Mouse (Mus musculus) MEL (cell line): ENCODE results near the gene Frmd4a. TPM values are rescaled to one million over a fixed set of nuclear protein-coding genes. Genes with fewer than 3 reads are reported as not detected.

Experiments used
- DNase-seq: peaks from one replicate; pipeline ENCODE4 v3.0.0; 2011; ENCODE audit warnings: low read depth, low spot score
- H3K27ac ChIP-seq: 2 replicates; pipeline ENCODE4 v1.5.1; 2012; ENCODE audit warnings: low read depth, mild to moderate bottlenecking, control low read depth, low read length, moderate library complexity; ENCODE audit not compliant: control insufficient read depth
- H3K27me3 ChIP-seq, 2 experiments: fragments of 150-350 bp in 1 of 2; sonication (generic) in 1 of 2; 2 replicates each; pipeline ENCODE4 v1.6.1; 2012; ENCODE audit warnings: low read length in 2 of 2, mild to moderate bottlenecking in 2 of 2, improper control_type of control experiment in 1 of 2, moderate library complexity in 1 of 2; ENCODE audit not compliant: insufficient read depth in 2 of 2, control insufficient read depth in 1 of 2
- H3K36me3 ChIP-seq, 2 experiments: 2 replicates each; pipeline ENCODE4 v1.6.1; 2012 to 2014; ENCODE audit warnings: low read length in 2 of 2, improper control_type of control experiment in 1 of 2, inconsistent platforms in 1 of 2, mild to moderate bottlenecking in 1 of 2; ENCODE audit not compliant: insufficient read depth in 2 of 2, control insufficient read depth in 1 of 2
- H3K4me1 ChIP-seq, 2 experiments: fragments of 150-350 bp in 1 of 2; sonication (generic) in 1 of 2; 2 replicates each; pipeline ENCODE4 v1.6.1; 2012; ENCODE audit warnings: low read length in 2 of 2, improper control_type of control experiment in 1 of 2, mild to moderate bottlenecking in 1 of 2; ENCODE audit not compliant: insufficient read depth in 2 of 2, control insufficient read depth in 1 of 2
- H3K4me3 ChIP-seq, 2 experiments: fragments of 150-350 bp in 1 of 2; sonication (generic) in 1 of 2; 2 replicates each; pipeline ENCODE4 v1.5.1; 2012; ENCODE audit warnings: low read depth in 2 of 2, low read length in 2 of 2, mild to moderate bottlenecking in 2 of 2, moderate library complexity in 2 of 2, control low read depth in 1 of 2, improper control_type of control experiment in 1 of 2; ENCODE audit not compliant: control insufficient read depth in 1 of 2, insufficient read depth in 1 of 2
- H3K79me2 ChIP-seq: 2 replicates; pipeline ENCODE4 v1.6.1; 2012; ENCODE audit warnings: mild to moderate bottlenecking, low read length, moderate library complexity; ENCODE audit not compliant: control insufficient read depth, poor library complexity, insufficient read depth
- H3K9ac ChIP-seq: 2 replicates; pipeline ENCODE4 v1.6.1; 2012; ENCODE audit warnings: low read depth, mild to moderate bottlenecking, control low read depth, low read length, moderate library complexity; ENCODE audit not compliant: control insufficient read depth, poor library complexity, severe bottlenecking
- H3K9me3 ChIP-seq: fragments of 150-350 bp; sonication (generic); replicated peaks from 2 replicates; pipeline ENCODE4 v1.6.1; 2012; ENCODE audit warnings: mild to moderate bottlenecking, low read length, improper control_type of control experiment, moderate library complexity; ENCODE audit not compliant: insufficient read depth
- BHLHE40 ChIP-seq: IDR thresholded peaks from 2 replicates; pipeline ENCODE4 v1.6.1; 2012; ENCODE audit warnings: low read depth, mild to moderate bottlenecking, inconsistent platforms, low read length, improper control_type of control experiment, borderline replicate concordance
- CHD1 ChIP-seq: IDR thresholded peaks from 2 replicates; pipeline ENCODE4 v1.6.1; 2012; ENCODE audit warnings: low read depth, mild to moderate bottlenecking, inconsistent platforms, low read length, improper control_type of control experiment
- CTCF ChIP-seq, 3 experiments: IDR thresholded peaks in 2 of 3; conservative IDR thresholded peaks in 1 of 3; 2 replicates each; pipeline ENCODE4 v1.5.1; 2011 to 2012; ENCODE audit warnings: low read length in 3 of 3, low read depth in 2 of 3, mild to moderate bottlenecking in 2 of 3, improper control_type of control experiment in 1 of 3, inconsistent platforms in 1 of 3, mixed read lengths in 1 of 3, moderate library complexity in 1 of 3; ENCODE audit not compliant: control insufficient read depth in 1 of 3, insufficient read depth in 1 of 3, poor library complexity in 1 of 3, severe bottlenecking in 1 of 3
- E2F4 ChIP-seq: IDR thresholded peaks from 2 replicates; pipeline ENCODE4 v1.6.1; 2011; ENCODE audit warnings: low read depth, low read length, improper control_type of control experiment, borderline replicate concordance
- ELF1 ChIP-seq: IDR thresholded peaks from 2 replicates; pipeline ENCODE4 v1.6.1; 2014; ENCODE audit warnings: low read depth, mild to moderate bottlenecking, inconsistent platforms, low read length, improper control_type of control experiment, moderate library complexity
- ETS1 ChIP-seq: IDR thresholded peaks from 2 replicates; pipeline ENCODE4 v1.6.1; 2012; ENCODE audit warnings: low read depth, mild to moderate bottlenecking, inconsistent platforms, low read length, improper control_type of control experiment, moderate library complexity
- GATA1 ChIP-seq: IDR thresholded peaks from 2 replicates; pipeline ENCODE4 v1.6.1; 2011; ENCODE audit warnings: low read depth, low read length, improper control_type of control experiment
- JUND ChIP-seq: IDR thresholded peaks from 2 replicates; pipeline ENCODE4 v1.6.1; 2011; ENCODE audit warnings: low read depth, mild to moderate bottlenecking, improper control_type of control experiment, low read length
- KAT2A ChIP-seq: conservative IDR thresholded peaks from 2 replicates; pipeline ENCODE4 v1.6.1; 2012; ENCODE audit warnings: low read depth, low read length, improper control_type of control experiment, inconsistent platforms
- MAFK ChIP-seq: IDR thresholded peaks from 2 replicates; pipeline ENCODE4 v1.6.1; 2011; ENCODE audit warnings: low read depth, mild to moderate bottlenecking, low read length, improper control_type of control experiment, borderline replicate concordance
- MAZ ChIP-seq: IDR thresholded peaks from 2 replicates; pipeline ENCODE4 v1.6.1; 2012; ENCODE audit warnings: low read depth, mild to moderate bottlenecking, inconsistent platforms, low read length, improper control_type of control experiment
- MEF2A ChIP-seq: IDR thresholded peaks from 2 replicates; pipeline ENCODE4 v1.6.1; 2014; ENCODE audit warnings: low read depth, mild to moderate bottlenecking, inconsistent platforms, low read length, improper control_type of control experiment; ENCODE audit not compliant: poor library complexity, insufficient replicate concordance, severe bottlenecking; ENCODE audit errors: extremely low read depth
- POLR2A ChIP-seq, 2 experiments: IDR thresholded peaks; 2 replicates each; pipeline ENCODE4 v1.6.1; 2011 to 2012; ENCODE audit warnings: low read length in 2 of 2, mild to moderate bottlenecking in 2 of 2, control low read depth in 1 of 2, improper control_type of control experiment in 1 of 2, low read depth in 1 of 2, moderate library complexity in 1 of 2; ENCODE audit not compliant: control insufficient read depth in 1 of 2, insufficient read depth in 1 of 2, poor library complexity in 1 of 2
- RAD21 ChIP-seq: IDR thresholded peaks from 2 replicates; pipeline ENCODE4 v1.6.1; 2011; ENCODE audit warnings: mild to moderate bottlenecking, low read depth, low read length, improper control_type of control experiment
- RCOR1 ChIP-seq: IDR thresholded peaks from 2 replicates; pipeline ENCODE4 v1.6.1; 2012; ENCODE audit warnings: low read depth, mild to moderate bottlenecking, inconsistent platforms, low read length, improper control_type of control experiment
- SIN3A ChIP-seq: IDR thresholded peaks from 2 replicates; pipeline ENCODE4 v1.6.1; 2012; ENCODE audit warnings: low read length, improper control_type of control experiment, inconsistent platforms
- TAL1 ChIP-seq: IDR thresholded peaks from 2 replicates; pipeline ENCODE4 v1.6.1; 2012; ENCODE audit warnings: mild to moderate bottlenecking, inconsistent platforms, low read length, moderate library complexity, mixed read lengths
- USF1 ChIP-seq: IDR thresholded peaks from 2 replicates; pipeline ENCODE4 v1.6.1; 2014; ENCODE audit warnings: low read depth, mild to moderate bottlenecking, inconsistent platforms, low read length, improper control_type of control experiment, moderate library complexity
- ZKSCAN1 ChIP-seq: IDR thresholded peaks from 2 replicates; pipeline ENCODE4 v1.6.1; 2012; ENCODE audit warnings: low read depth, mild to moderate bottlenecking, inconsistent platforms, low read length, improper control_type of control experiment, moderate library complexity
- ZMIZ1 ChIP-seq: IDR thresholded peaks from 2 replicates; pipeline ENCODE4 v1.6.1; 2012; ENCODE audit warnings: low read depth, mild to moderate bottlenecking, inconsistent platforms, low read length, improper control_type of control experiment, moderate library complexity
- polyA plus RNA-seq, 2 experiments: library from polyadenylated mRNA; stranded (reverse) in 1 of 2; unstranded in 1 of 2; fragments of >175 nt in 1 of 2; fragments of >200 nt in 1 of 2; gene quantifications; 2 replicates each; pipeline versions ENCODE4 v1.2.1 to v1.2.4; 2012; ENCODE audit warnings: low replicate concordance in 2 of 2, low read depth in 1 of 2; ENCODE audit not compliant: insufficient read length in 2 of 2, insufficient read depth in 1 of 2, missing spikeins in 1 of 2
- total RNA-seq: library from RNA; depleted of rRNA; stranded (reverse); fragments of 300-350 nt; gene quantifications from 2 replicates; pipeline ENCODE4 v1.2.3, GENCODE M21; 2012

Frmd4a gene
- total and polyA plus RNA-seq, 3 experiments: 6.4 to 14.4 TPM; not detected in 1

GRCm38 (mm10) chr2:4302119-4302518, 284.6 kb downstream of the Frmd4a start:
- Histone ChIP-seq H3K4me1 (no peaks in the 10 kb centered on the region), H3K27ac (no peak overlapping the region), H3K36me3 (no peaks in the 10 kb centered on the region), H3K27me3 (peaks cover 0 to 2% of the 10 kb centered on the region in 2 experiments; a peak in 2 of 4 replicates), H3K4me3 (no peak overlapping the region), H3K9me3 (no peaks in the 10 kb centered on the region), H3K9ac (no peak overlapping the region), H3K79me2 (no peaks in the 10 kb centered on the region)
- DNase-seq: no peak
- TF ChIP-seq MEF2A: no peak
- TF ChIP-seq GATA1: no peak
- TF ChIP-seq ZKSCAN1: peak; percentile 97
- TF ChIP-seq RCOR1: no peak

- DNase-seq: no peak
- TF ChIP-seq BHLHE40 (no peak), ZMIZ1 (no peak), ELF1 (no peak), POLR2A (IDR thresholded peaks at IDR 0.05; ENCODE audit: control insufficient read depth in 1 of 2, insufficient read depth in 1 of 2, low read depth in 1 of 2, low read length in 2 of 2, poor library complexity in 1 of 2) (no peak), MAFK (no peak), JUND (no peak), CTCF (IDR thresholded peaks at IDR 0.05 in 2 of 3, conservative IDR thresholded peaks at IDR 0.05 in 1 of 3; ENCODE audit: control insufficient read depth in 1 of 3, insufficient read depth in 1 of 3, low read depth in 2 of 3, low read length in 3 of 3, poor library complexity in 1 of 3, severe bottlenecking in 1 of 3) (no peak), USF1 (no peak), ETS1 (no peak)
Measured at GRCm38 (mm10) chr2:4307076-4307475, 289.6 kb downstream of the Frmd4a start.

GRCm38 (mm10) chr2:4314545-4314944, 297.0 kb downstream of the Frmd4a start:
- H3K79me2 ChIP-seq: no peaks in the 10 kb centered on the region

More at GRCm38 (mm10) chr2:4307076-4307475, 289.6 kb downstream of the Frmd4a start:
- Histone ChIP-seq H3K79me2 (no peaks in the 10 kb centered on the region), H3K9me3 (no peaks in the 10 kb centered on the region), H3K36me3 (no peaks in the 10 kb centered on the region), H3K27me3 (peaks cover 0 to 4% of the 10 kb centered on the region in 2 experiments), H3K9ac (no peak overlapping the region), H3K4me1 (no peaks in the 10 kb centered on the region), H3K4me3 (no peak overlapping the region), H3K27ac (no peak overlapping the region)

More at GRCm38 (mm10) chr2:4314545-4314944, 297.0 kb downstream of the Frmd4a start:
- H3K36me3 ChIP-seq: no peaks in the 10 kb centered on the region
- no peaks in the 10 kb centered on the region for H3K9me3 ChIP-seq
- H3K27me3 ChIP-seq: peaks cover 0 to 4% of the 10 kb centered on the region in 2 experiments; a peak in 3 of 4 replicates
- H3K9ac ChIP-seq: no peak overlapping the region
- no peak overlapping the region for H3K4me3 ChIP-seq
- TF ChIP-seq RCOR1: no peak
- no peak for TF ChIP-seq E2F4
- no peak for TF ChIP-seq KAT2A
- no peak for TF ChIP-seq MAZ
- TF ChIP-seq JUND: no peak
- no peak for TF ChIP-seq RAD21
- TF ChIP-seq SIN3A: no peak
- no peak for TF ChIP-seq TAL1
- TF ChIP-seq CHD1: no peak
- no peak overlapping the region for H3K27ac ChIP-seq
- no peaks in the 10 kb centered on the region for H3K4me1 ChIP-seq
- DNase-seq: no peak
